Mouse (Mus musculus): ENCODE results near the gene Btbd9.

GRCm38 (mm10) chr17:30474561-30474960 is 101.7 kb downstream of the Btbd9 start:
- TF ChIP-seq GATA1 (IDR thresholded peaks at IDR 0.05; ENCODE audit: borderline replicate concordance, low read length): no peak
- TF ChIP-seq FLI1 (IDR thresholded peaks at IDR 0.05; ENCODE audit: low read length): no peak

Data from megakaryocyte, embryonic 14.5 days (primary cell).